Mouse (Mus musculus) myocyte (in vitro differentiated cells): ENCODE measurements around the gene Shisa9.

Source experiments
- CEBPB ChIP-seq: IDR thresholded peaks from 2 replicates; pipeline ENCODE4 v1.6.1; 2011; ENCODE audit warnings: mild to moderate bottlenecking, moderate library complexity; ENCODE audit not compliant: poor library complexity, insufficient read depth, severe bottlenecking
- E2F4 ChIP-seq: IDR thresholded peaks from one replicate; pipeline ENCODE4 v1.6.1; 2011; ENCODE audit warnings: mild to moderate bottlenecking, control low read depth, moderate library complexity; ENCODE audit not compliant: insufficient read depth
- MAX ChIP-seq: IDR thresholded peaks from one replicate; pipeline ENCODE4 v1.6.1; 2011; ENCODE audit warnings: low read depth, mild to moderate bottlenecking, control low read depth
- MYOD1 ChIP-seq, 3 experiments: IDR thresholded peaks; one replicate each; pipeline ENCODE4 v1.6.1; 2011; ENCODE audit warnings: control low read depth in 2 of 3, low read depth in 2 of 3, mild to moderate bottlenecking in 2 of 3, moderate library complexity in 1 of 3; ENCODE audit not compliant: insufficient read length in 2 of 3, control insufficient read depth in 1 of 3
- MYOG ChIP-seq, 3 experiments: IDR thresholded peaks; one replicate each; pipeline ENCODE4 v1.6.1; 2011; ENCODE audit warnings: control low read depth in 2 of 3, low read depth in 2 of 3, mild to moderate bottlenecking in 2 of 3; ENCODE audit not compliant: insufficient read length in 2 of 3, control insufficient read depth in 1 of 3, insufficient read depth in 1 of 3
- POLR2A ChIP-seq: IDR thresholded peaks from one replicate; pipeline ENCODE4 v1.6.1; 2011; ENCODE audit warnings: low read depth, mild to moderate bottlenecking, control low read depth, moderate library complexity; ENCODE audit not compliant: insufficient read length
- TCF12 ChIP-seq: IDR thresholded peaks from one replicate; pipeline ENCODE4 v1.6.1; 2011; ENCODE audit warnings: mild to moderate bottlenecking, control low read depth; ENCODE audit not compliant: poor library complexity, insufficient read depth, severe bottlenecking
- USF1 ChIP-seq: IDR thresholded peaks from one replicate; pipeline ENCODE4 v1.6.1; 2011; ENCODE audit warnings: low read depth, mild to moderate bottlenecking, control low read depth, moderate library complexity

DNA sequence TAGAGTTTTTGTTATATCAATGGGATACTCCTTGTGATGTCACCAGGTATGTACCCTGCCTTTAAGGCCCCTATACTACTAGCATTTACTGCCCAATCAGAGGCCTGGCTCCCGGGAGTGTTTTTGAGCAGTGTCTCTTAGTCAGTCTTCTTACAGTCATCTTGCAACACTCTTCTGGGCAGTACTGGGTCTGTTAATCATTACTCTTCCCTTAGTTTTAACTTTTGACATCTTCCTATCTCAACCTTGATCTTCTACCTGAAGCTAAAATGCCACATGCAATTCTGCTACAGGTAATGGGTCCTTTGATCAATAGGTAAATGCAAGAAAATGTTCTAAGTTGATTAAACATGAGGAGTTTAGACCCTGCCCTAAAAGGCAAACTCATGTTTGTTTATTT lies 225.4 kb downstream of the Shisa9 start:
- no peak for TF ChIP-seq POLR2A
- TF ChIP-seq E2F4: no peak
- no peak for TF ChIP-seq TCF12
- TF ChIP-seq MYOD1 (IDR thresholded peaks at IDR 0.05; ENCODE audit: control insufficient read depth in 1 of 3, insufficient read length in 2 of 3, low read depth in 2 of 3): no peak
- TF ChIP-seq CEBPB: no peak
- TF ChIP-seq USF1: no peak
- no peak for TF ChIP-seq MYOG (IDR thresholded peaks at IDR 0.05; ENCODE audit: control insufficient read depth in 1 of 3, insufficient read depth in 1 of 3, insufficient read length in 2 of 3, low read depth in 2 of 3)
- TF ChIP-seq MAX: no peak
